Mouse (Mus musculus): ENCODE measurements around the gene Pde7b.

DNA sequence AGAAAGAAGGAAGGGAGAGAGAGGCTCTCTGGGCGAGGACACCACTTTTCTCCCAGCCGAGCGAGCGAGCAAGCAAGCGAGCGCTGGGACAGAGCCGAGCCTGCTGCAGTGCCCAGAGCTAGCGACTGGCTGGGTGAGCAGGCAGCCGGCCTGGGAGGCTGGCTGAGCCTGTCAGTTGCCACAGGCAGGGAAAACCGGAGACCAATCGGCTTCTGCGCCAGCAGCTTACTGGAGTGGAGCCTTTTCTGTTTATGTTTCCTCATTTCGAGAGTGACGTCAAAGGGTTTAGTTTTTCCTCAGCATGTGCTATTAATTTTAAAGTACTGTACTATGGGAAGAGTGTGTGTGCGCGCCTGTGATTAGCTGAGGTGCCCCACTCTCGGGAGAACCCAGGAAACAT, at the start of gene Pde7b:
- TF ChIP-seq USF1 (IDR thresholded peaks at IDR 0.05; ENCODE audit: low read depth, low read length) (no peak), POLR2AphosphoS2 (IDR thresholded peaks at IDR 0.05; ENCODE audit: low read depth, low read length) (no peak), POLR2A (IDR thresholded peaks at IDR 0.05; ENCODE audit: low read depth, low read length) (no peak), RAD21 (IDR thresholded peaks at IDR 0.05; ENCODE audit: low read depth, low read length) (no peak), E2F4 (IDR thresholded peaks at IDR 0.05; ENCODE audit: insufficient replicate concordance, low read depth, low read length) (no peak), SIN3A (IDR thresholded peaks at IDR 0.05; ENCODE audit: low read length) (no peak), CTCF (conservative IDR thresholded peaks at IDR 0.05 in 1 of 2, IDR thresholded peaks at IDR 0.05 in 1 of 2; ENCODE audit: low read depth in 2 of 2, low read length in 2 of 2) (no peak), MXI1 (IDR thresholded peaks at IDR 0.05; ENCODE audit: low read depth, low read length) (no peak), ETS1 (conservative IDR thresholded peaks at IDR 0.05; ENCODE audit: low read depth, low read length) (no peak), USF2 (conservative IDR thresholded peaks at IDR 0.05; ENCODE audit: low read depth, low read length) (no peak)

Data from CH12.LX (cell line).